Mouse (Mus musculus) T-helper 2 cell (primary cell): ENCODE results near the gene Ccn6.
"Not testable (repeated sequence)": the region's sequence is repeated elsewhere in the genome, so short reads cannot be mapped to it uniquely, and the experiment has no call there.

Source experiments
- in situ Hi-C: fragments of 300-600 bp; cut with MboI, MseI; formaldehyde crosslinking; loops from one replicate; pipeline ENCODE4 v1.15.1; 2025; ENCODE audit warnings: high pct_unique_total_duplicates

The Ccn6 gene

GRCm38 (mm10) chr10:39163694-39164093 lies at the start of gene Ccn6:
Gene Ccn6, minus strand, starts transcription at chr10:39163794.
- in situ Hi-C loops, result loop anchor here (25.0 kb wide), 1 partner anchor 1049 kb away; no protein-coding TSS in a partner anchor

GRCm38 (mm10) chr10:39210031-39210430 lies 46.4 kb upstream of the Ccn6 start:
- in situ Hi-C loops, result no loop called here

- in situ Hi-C loops, result no loop called here
Observed at GRCm38 (mm10) chr10:39209161-39210025, 45.8 kb upstream of the Ccn6 start.

- in situ Hi-C loops, result no loop called here
Observed at GRCm38 (mm10) chr10:39208712-39209111, 45.1 kb upstream of the Ccn6 start.

- in situ Hi-C loops, result no loop called here
Observed at GRCm38 (mm10) chr10:39207310-39207855, 43.8 kb upstream of the Ccn6 start.

GRCm38 (mm10) chr10:39202490-39202889 lies 38.9 kb upstream of the Ccn6 start:
- in situ Hi-C loops, result no loop called here

- in situ Hi-C loops, result not testable (repeated sequence)
Observed at GRCm38 (mm10) chr10:39198216-39198615, 34.6 kb upstream of the Ccn6 start.

- in situ Hi-C loops, result no loop called here
Observed at GRCm38 (mm10) chr10:39192673-39193072, 29.1 kb upstream of the Ccn6 start.

GRCm38 (mm10) chr10:39185545-39185906 lies 21.9 kb upstream of the Ccn6 start:
- in situ Hi-C loops, result no loop called here

- in situ Hi-C loops, result no loop called here
Observed at GRCm38 (mm10) chr10:39184864-39185544, 21.4 kb upstream of the Ccn6 start.

- in situ Hi-C loops, result no loop called here
Observed at GRCm38 (mm10) chr10:39176981-39177380, 13.4 kb upstream of the Ccn6 start.

- in situ Hi-C loops, result loop anchor here (5.0 to 25.0 kb wide), 2 partner anchors 349 to 1039 kb away; no protein-coding TSS in a partner anchor
Observed at GRCm38 (mm10) chr10:39173077-39173476, 9.5 kb upstream of the Ccn6 start.

GRCm38 (mm10) chr10:39172540-39172931 lies 8.9 kb upstream of the Ccn6 start:
- in situ Hi-C loops, result loop anchor here (5.0 to 25.0 kb wide), 2 partner anchors 350 to 1040 kb away; no protein-coding TSS in a partner anchor

- in situ Hi-C loops, result loop anchor here (5.0 to 25.0 kb wide), 2 partner anchors 350 to 1040 kb away; no protein-coding TSS in a partner anchor
Observed at GRCm38 (mm10) chr10:39171603-39172539, 8.3 kb upstream of the Ccn6 start.

- in situ Hi-C loops, result loop anchor here (5.0 to 25.0 kb wide), 2 partner anchors 351 to 1041 kb away; no protein-coding TSS in a partner anchor
Observed at GRCm38 (mm10) chr10:39171134-39171533, 7.5 kb upstream of the Ccn6 start.

GRCm38 (mm10) chr10:39170706-39171105 lies 7.1 kb upstream of the Ccn6 start:
- in situ Hi-C loops, result loop anchor here (5.0 to 25.0 kb wide), 2 partner anchors 352 to 1042 kb away; no protein-coding TSS in a partner anchor

- in situ Hi-C loops, result loop anchor here (5.0 to 25.0 kb wide), 2 partner anchors 352 to 1042 kb away; no protein-coding TSS in a partner anchor
Observed at GRCm38 (mm10) chr10:39170181-39170580, 6.6 kb upstream of the Ccn6 start.

GRCm38 (mm10) chr10:39169642-39170041 lies 6.0 kb upstream of the Ccn6 start:
- in situ Hi-C loops, result loop anchor here (5.0 to 25.0 kb wide), 2 partner anchors 353 to 1043 kb away; no protein-coding TSS in a partner anchor

- in situ Hi-C loops, result loop anchor here (25.0 kb wide), 1 partner anchor 1045 kb away; no protein-coding TSS in a partner anchor
Observed at GRCm38 (mm10) chr10:39167611-39168010, 4.0 kb upstream of the Ccn6 start.

GRCm38 (mm10) chr10:39165632-39166115 lies 2.1 kb upstream of the Ccn6 start:
- in situ Hi-C loops, result loop anchor here (25.0 kb wide), 1 partner anchor 1047 kb away; no protein-coding TSS in a partner anchor
